In the genomic region with DNA sequence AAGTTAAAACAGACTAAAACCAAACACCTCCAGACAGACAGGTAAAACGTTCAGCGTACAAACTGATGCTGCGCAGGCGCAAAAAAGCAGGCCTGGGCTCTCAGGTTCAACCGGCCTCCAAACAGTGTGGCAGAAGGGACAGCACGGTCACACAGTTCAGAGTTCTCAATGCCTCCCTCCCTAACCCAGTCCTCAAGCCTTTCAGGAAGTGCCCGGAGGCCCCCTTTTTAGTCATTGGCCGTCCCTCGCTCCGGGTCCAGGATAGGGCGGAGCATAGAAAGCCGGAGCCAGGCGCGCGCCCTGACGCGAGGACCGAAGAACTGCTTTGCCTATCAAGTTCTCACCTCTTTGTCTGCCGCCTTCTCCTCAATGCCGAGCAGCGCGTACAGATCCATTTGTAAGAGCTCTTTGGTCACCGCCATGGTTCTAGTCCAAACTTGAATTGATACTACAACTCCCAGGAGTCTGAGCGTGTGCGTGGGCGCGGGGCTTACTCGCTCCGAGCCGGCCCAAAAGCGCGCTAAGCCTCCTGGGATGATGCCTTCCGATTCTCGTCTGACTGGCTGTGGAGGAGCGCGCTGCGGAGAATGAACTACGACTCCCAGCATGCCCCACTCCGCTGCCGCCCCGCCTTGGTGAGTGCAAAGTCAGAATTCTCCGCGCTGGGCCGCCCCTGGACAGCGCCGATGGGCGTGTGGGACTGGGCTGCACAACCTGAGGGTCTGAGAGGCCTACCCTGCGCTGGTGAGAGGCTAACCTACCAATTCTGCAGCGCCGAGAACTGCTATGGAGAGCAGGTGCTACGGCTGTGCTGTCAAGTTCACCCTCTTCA, we compare ENCODE assay signal across 8 mouse cellular contexts. TPM values are rescaled to one million over a fixed set of nuclear protein-coding genes. Genes with fewer than 3 reads are reported as not detected.
DNase-seq lines count a peak whose midpoint lies in the region; ATAC-seq lines count a peak whose summit lies in the region.

Gene Zfyve19 (plus strand): TSS at position 274 of the 832 bp plus-strand sequence.
Gene Dnajc17 (minus strand): TSS at position 452 of the 832 bp plus-strand sequence.

- H3K36me3 ChIP-seq in heart, embryonic 13.5 days = peaks cover 33% of the 10 kb centered on the region
- H3K36me3 ChIP-seq in liver, embryonic 12.5 days = peaks cover 30% of the 10 kb centered on the region
- peaks cover 18% of the 10 kb centered on the region for H3K36me3 ChIP-seq in stomach, embryonic 15.5 days

- H3K4me3 ChIP-seq in brown adipose tissue, adult 24 weeks (ENCODE audit: insufficient read depth, low read depth, low read length) = peak within 1 kb of the TSS; percentile 94
- peak within 1 kb of the TSS; percentile 85 for H3K4me3 ChIP-seq in heart, embryonic 13.5 days
- peak within 1 kb of the TSS; percentile 74 for H3K4me3 ChIP-seq in liver, embryonic 12.5 days
- peak within 1 kb of the TSS; percentile 80 for H3K4me3 ChIP-seq in stomach, embryonic 15.5 days (replicated peaks)

- H3K4me1 ChIP-seq in brown adipose tissue, adult 24 weeks (ENCODE audit: control insufficient read depth, insufficient read depth, insufficient read length, low read length) = 0 out of 2 replicates have a peak, but pooled peaks cover 3% of the 10 kb centered on the region
- H3K4me1 ChIP-seq in heart, embryonic 13.5 days = peaks cover 18% of the 10 kb centered on the region
- H3K4me1 ChIP-seq in liver, embryonic 12.5 days = peaks cover 28% of the 10 kb centered on the region
- peaks cover 6% of the 10 kb centered on the region; the same call in 1 of the 2 replicates for H3K4me1 ChIP-seq in stomach, embryonic 15.5 days

- no peaks in the 10 kb centered on the region for H3K9me3 ChIP-seq in heart, embryonic 13.5 days
- H3K9me3 ChIP-seq in liver, embryonic 12.5 days (replicated peaks) = no peaks in the 10 kb centered on the region
- H3K9me3 ChIP-seq in stomach, embryonic 15.5 days = no peaks in the 10 kb centered on the region

- peak; percentile 94 for ATAC-seq in heart, embryonic 13.5 days (ENCODE audit: extremely low read depth, insufficient number of reproducible peaks, low FRiP score, low TSS enrichment)
- peak; percentile 97 for ATAC-seq in liver, embryonic 12.5 days
- ATAC-seq in stomach, embryonic 15.5 days (ENCODE audit: insufficient read depth, low FRiP score, low read depth) = peak; percentile 97

- H3K27me3 ChIP-seq in heart, embryonic 13.5 days (replicated peaks) = no peaks in the 10 kb centered on the region
- H3K27me3 ChIP-seq in liver, embryonic 12.5 days (replicated peaks) = no peaks in the 10 kb centered on the region
- no peaks in the 10 kb centered on the region for H3K27me3 ChIP-seq in stomach, embryonic 15.5 days (replicated peaks)

- H3K9ac ChIP-seq in heart, embryonic 13.5 days = peak within 1 kb of the TSS; percentile 90
- H3K9ac ChIP-seq in liver, embryonic 12.5 days = peak within 1 kb of the TSS; percentile 81
- H3K9ac ChIP-seq in stomach, embryonic 15.5 days = peak within 1 kb of the TSS; percentile 83

- DNase-seq in CD4-positive, CD25-positive, alpha-beta regulatory T cell, adult 2 months (ENCODE audit: low read depth, low spot score) = peak; percentile 97
- peak; percentile 73 for DNase-seq in fat pad, adult 2 months (ENCODE audit: extremely low read depth, low read depth, low spot score)
- peak; percentile 97 for DNase-seq in kidney, postnatal 10 days
- DNase-seq in natural killer cell, adult 2 months (ENCODE audit: low spot score in 2 of 2) = peak; percentile 89 to 91

- peak within 1 kb of the TSS; percentile 81 for H3K4me2 ChIP-seq in heart, embryonic 13.5 days
- H3K4me2 ChIP-seq in liver, embryonic 12.5 days = peak within 1 kb of the TSS; percentile 75
- H3K4me2 ChIP-seq in stomach, embryonic 15.5 days = peak within 1 kb of the TSS; percentile 66

- WGBS in heart, embryonic 13.5 days = under 1% methylated on average over 51 of the region's 51 CpGs
- under 1% methylated on average over 51 of the region's 51 CpGs for WGBS in liver, embryonic 12.5 days (ENCODE audit: insufficient replicate concordance)
- under 1% methylated on average over 51 of the region's 51 CpGs for WGBS in stomach, embryonic 15.5 days

- H3K27ac ChIP-seq in brown adipose tissue, adult 24 weeks (replicated peaks; ENCODE audit: low read depth, low read length) = peak within 1 kb of the TSS; percentile 93
- H3K27ac ChIP-seq in heart, embryonic 13.5 days (replicated peaks) = peak within 1 kb of the TSS; percentile 91
- peak within 1 kb of the TSS; percentile 90 for H3K27ac ChIP-seq in liver, embryonic 12.5 days
- H3K27ac ChIP-seq in stomach, embryonic 15.5 days = peak within 1 kb of the TSS; percentile 86

RNA-seq across cellular contexts. Expression of gene Zfyve19, which starts in this region (rescaled TPM):
- 16.2 and 21.0 TPM in 2 replicates for polyA plus RNA-seq in brown adipose tissue, adult 24 weeks (2012; ENCODE audit: insufficient read depth, insufficient read length, missing spikeins)
- 29.5 and 35.0 TPM in 2 replicates for polyA plus RNA-seq in heart, embryonic 13.5 days (2015; fragmentation: Nextera tagmentation; extraction: Ambion mirVana)
- polyA plus RNA-seq in liver, embryonic 12.5 days (2016; fragmentation: Nextera tagmentation; extraction: Ambion mirVana) = 27.7 and 29.9 TPM in 2 replicates
- 48.7 and 58.0 TPM in 2 replicates for polyA plus RNA-seq in stomach, embryonic 15.5 days (2015; fragmentation: Nextera tagmentation; extraction: Ambion mirVana)

RNA-seq across cellular contexts. Expression of gene Dnajc17, which starts in this region (rescaled TPM):
- 7.8 and 8.8 TPM in 2 replicates for polyA plus RNA-seq in brown adipose tissue, adult 24 weeks (2012; ENCODE audit: insufficient read depth, insufficient read length, missing spikeins)
- polyA plus RNA-seq in heart, embryonic 13.5 days (2015; fragmentation: Nextera tagmentation; extraction: Ambion mirVana) = 11.3 and 11.9 TPM in 2 replicates
- 11.6 and 13.2 TPM in 2 replicates for polyA plus RNA-seq in liver, embryonic 12.5 days (2016; fragmentation: Nextera tagmentation; extraction: Ambion mirVana)
- polyA plus RNA-seq in stomach, embryonic 15.5 days (2015; fragmentation: Nextera tagmentation; extraction: Ambion mirVana) = 18.5 and 19.4 TPM in 2 replicates

Comparison
In these comparisons a context has a peak if more than half of its experiments do, and no peak if none do; other contexts are left out.
1. Peak in every context shown above with its lines: DNase-seq, ATAC-seq, H3K4me3 ChIP-seq and H3K27ac ChIP-seq.